Mouse (Mus musculus): ENCODE measurements at regions not wholly inside any gene's neighbourhood (a gene's known extent, or its start where the extent isn't known, plus 50 kb on each side); places are given as distances from the start of the nearest gene placed in this dataset.

- no peak overlapping the region for H3K9ac ChIP-seq
- no peaks in the 10 kb centered on the region for H3K4me1 ChIP-seq (ENCODE audit: insufficient read depth)
- 90% methylated on average over 1 of the region's 1 CpGs for WGBS
- H3K27ac ChIP-seq (ENCODE audit: low read depth, low read length) = no peak overlapping the region
- H3K4me2 ChIP-seq (ENCODE audit: low read depth) = no peak overlapping the region
- DNase-seq (no peak), ATAC-seq (0 out of 2 replicates have a peak, but pooled peaks have one; percentile 17)
- H3K4me3 ChIP-seq (ENCODE audit: low read depth, low read length) = no peak overlapping the region
- H3K27me3 ChIP-seq (ENCODE audit: insufficient read depth, low read length) = no peaks in the 10 kb centered on the region
- TF ChIP-seq CTCF (IDR thresholded peaks at IDR 0.05; ENCODE audit: low read depth) = no peak
- H3K36me3 ChIP-seq (ENCODE audit: insufficient read depth) = no peaks in the 10 kb centered on the region
- H3K9me3 ChIP-seq (ENCODE audit: low read length) = no peaks in the 10 kb centered on the region
These were observed 147.8 kb downstream of the Lurap1l start for GRCm38 (mm10) chr4:81058227-81058626.

- H3K4me1 ChIP-seq (ENCODE audit: insufficient read depth) = no peaks in the 10 kb centered on the region
- TF ChIP-seq CTCF (IDR thresholded peaks at IDR 0.05; ENCODE audit: low read depth) = no peak
- DNase-seq (peak; percentile 75), ATAC-seq (peak; percentile 89)
- H3K27ac ChIP-seq (ENCODE audit: low read depth, low read length) = no peak overlapping the region
- H3K4me2 ChIP-seq (ENCODE audit: low read depth) = no peak overlapping the region
- no peak overlapping the region for H3K9ac ChIP-seq
- WGBS = 61% methylated on average over 5 of the region's 5 CpGs
- no peaks in the 10 kb centered on the region for H3K9me3 ChIP-seq (ENCODE audit: low read length)
- H3K36me3 ChIP-seq (ENCODE audit: insufficient read depth) = no peaks in the 10 kb centered on the region
- no peaks in the 10 kb centered on the region for H3K27me3 ChIP-seq (ENCODE audit: insufficient read depth, low read length)
- H3K4me3 ChIP-seq (ENCODE audit: low read depth, low read length) = no peak overlapping the region
These were observed 148.4 kb downstream of the Lurap1l start for GRCm38 (mm10) chr4:81058809-81059208.

- no peaks in the 10 kb centered on the region for H3K4me1 ChIP-seq (ENCODE audit: insufficient read depth)
- H3K36me3 ChIP-seq (ENCODE audit: insufficient read depth) = no peaks in the 10 kb centered on the region
- ATAC-seq (peak; percentile 88), DNase-seq (peak; percentile 52)
- no peaks in the 10 kb centered on the region for H3K27me3 ChIP-seq (ENCODE audit: insufficient read depth, low read length)
- H3K9ac ChIP-seq = no peak overlapping the region
- 60% methylated on average over 3 of the region's 3 CpGs for WGBS
- H3K4me2 ChIP-seq (ENCODE audit: low read depth) = no peak overlapping the region
- TF ChIP-seq CTCF (IDR thresholded peaks at IDR 0.05; ENCODE audit: low read depth) = no peak
- H3K27ac ChIP-seq (ENCODE audit: low read depth, low read length) = no peak overlapping the region
- H3K4me3 ChIP-seq (ENCODE audit: low read depth, low read length) = no peak overlapping the region
- no peaks in the 10 kb centered on the region for H3K9me3 ChIP-seq (ENCODE audit: low read length)
These were observed 148.9 kb downstream of the Lurap1l start for GRCm38 (mm10) chr4:81059356-81059755.

GRCm38 (mm10) chr4:81082290-81082947 lies 172.0 kb downstream of the Lurap1l start:
- H3K27ac ChIP-seq (ENCODE audit: low read depth, low read length) = no peak overlapping the region
- no peaks in the 10 kb centered on the region for H3K36me3 ChIP-seq (ENCODE audit: insufficient read depth)
- H3K4me1 ChIP-seq (ENCODE audit: insufficient read depth) = no peaks in the 10 kb centered on the region
- no peak for DNase-seq
- TF ChIP-seq CTCF (IDR thresholded peaks at IDR 0.05; ENCODE audit: low read depth) = no peak
- no peaks in the 10 kb centered on the region for H3K27me3 ChIP-seq (ENCODE audit: insufficient read depth, low read length)
- no peak overlapping the region for H3K9ac ChIP-seq
- no peaks in the 10 kb centered on the region for H3K9me3 ChIP-seq (ENCODE audit: low read length)
- no peak for ATAC-seq
- H3K4me2 ChIP-seq (ENCODE audit: low read depth) = no peak overlapping the region
- 69% methylated on average over 6 of the region's 6 CpGs for WGBS
- no peak overlapping the region for H3K4me3 ChIP-seq (ENCODE audit: low read depth, low read length)

GRCm38 (mm10) chr4:81085188-81085587 lies 174.7 kb downstream of the Lurap1l start:
- Histone ChIP-seq H3K36me3 (ENCODE audit: insufficient read depth) (no peaks in the 10 kb centered on the region), H3K9me3 (ENCODE audit: low read length) (no peaks in the 10 kb centered on the region), H3K4me1 (ENCODE audit: insufficient read depth) (no peaks in the 10 kb centered on the region), H3K9ac (no peak overlapping the region), H3K4me2 (ENCODE audit: low read depth) (no peak overlapping the region), H3K27me3 (ENCODE audit: insufficient read depth, low read length) (no peaks in the 10 kb centered on the region), H3K27ac (ENCODE audit: low read depth, low read length) (no peak overlapping the region), H3K4me3 (ENCODE audit: low read depth, low read length) (no peak overlapping the region)
- no peak for TF ChIP-seq CTCF (IDR thresholded peaks at IDR 0.05; ENCODE audit: low read depth)
- no peak for DNase-seq
- ATAC-seq = no peak
- WGBS = 64% methylated on average over 4 of the region's 4 CpGs

- H3K4me3 ChIP-seq (ENCODE audit: low read depth, low read length) = no peak overlapping the region
- no peak overlapping the region for H3K4me2 ChIP-seq (ENCODE audit: low read depth)
- H3K4me1 ChIP-seq (ENCODE audit: insufficient read depth) = no peaks in the 10 kb centered on the region
- no peak for TF ChIP-seq CTCF (IDR thresholded peaks at IDR 0.05; ENCODE audit: low read depth)
- no peaks in the 10 kb centered on the region for H3K36me3 ChIP-seq (ENCODE audit: insufficient read depth)
- H3K9me3 ChIP-seq (ENCODE audit: low read length) = no peaks in the 10 kb centered on the region
- no peak overlapping the region for H3K9ac ChIP-seq
- ATAC-seq (no peak), DNase-seq (no peak)
- no peaks in the 10 kb centered on the region for H3K27me3 ChIP-seq (ENCODE audit: insufficient read depth, low read length)
- no peak overlapping the region for H3K27ac ChIP-seq (ENCODE audit: low read depth, low read length)
These were observed 186.1 kb downstream of the Lurap1l start for GRCm38 (mm10) chr4:81096581-81096980.

- H3K9ac ChIP-seq = no peak overlapping the region
- H3K36me3 ChIP-seq (ENCODE audit: insufficient read depth) = no peaks in the 10 kb centered on the region
- no peaks in the 10 kb centered on the region for H3K27me3 ChIP-seq (ENCODE audit: insufficient read depth, low read length)
- H3K9me3 ChIP-seq (ENCODE audit: low read length) = no peaks in the 10 kb centered on the region
- ATAC-seq (no peak), DNase-seq (no peak)
- H3K4me2 ChIP-seq (ENCODE audit: low read depth) = no peak overlapping the region
- TF ChIP-seq CTCF (IDR thresholded peaks at IDR 0.05; ENCODE audit: low read depth) = no peak
- 90% methylated on average over 1 of the region's 1 CpGs for WGBS
- no peaks in the 10 kb centered on the region for H3K4me1 ChIP-seq (ENCODE audit: insufficient read depth)
- H3K27ac ChIP-seq (ENCODE audit: low read depth, low read length) = no peak overlapping the region
- H3K4me3 ChIP-seq (ENCODE audit: low read depth, low read length) = no peak overlapping the region
These were observed 187.2 kb downstream of the Lurap1l start for GRCm38 (mm10) chr4:81097597-81097996.

Data from forebrain, postnatal 0 days (tissue).